Mouse (Mus musculus) ES-E14 (cell line): ENCODE measurements at regions not wholly inside any gene's neighbourhood (a gene's known extent, or its start where the extent isn't known, plus 50 kb on each side); places are given as distances from the start of the nearest gene placed in this dataset.

Source experiments
- DNase-seq: peaks from one replicate; pipeline ENCODE4 v3.0.0-alpha.2; 2013; ENCODE audit warnings: low read depth, low spot score
- H3K27ac ChIP-seq: 2 replicates; pipeline ENCODE4 v1.5.1; 2012; ENCODE audit warnings: low read depth, mild to moderate bottlenecking, low read length, moderate library complexity, mixed read lengths; ENCODE audit not compliant: poor library complexity, insufficient read depth, severe bottlenecking
- H3K36me3 ChIP-seq: 2 replicates; pipeline ENCODE4 v1.6.1; 2012; ENCODE audit warnings: mild to moderate bottlenecking, low read length, moderate library complexity, mixed read lengths; ENCODE audit not compliant: control insufficient read depth, poor library complexity, insufficient read depth, severe bottlenecking
- H3K4me1 ChIP-seq, 2 experiments: fragments of 150-350 bp in 1 of 2; sonication (generic) in 1 of 2; 2 replicates each; pipeline ENCODE4 v1.6.1; 2012; ENCODE audit warnings: low read length in 2 of 2, mild to moderate bottlenecking in 1 of 2, mixed read lengths in 1 of 2; ENCODE audit not compliant: control insufficient read depth in 2 of 2, insufficient read depth in 2 of 2, poor library complexity in 1 of 2
- H3K4me3 ChIP-seq, 2 experiments: fragments of 150-350 bp in 1 of 2; sonication (generic) in 1 of 2; 2 replicates each; pipeline ENCODE4 v1.5.1; 2012; ENCODE audit warnings: low read length in 2 of 2, low read depth in 1 of 2, mild to moderate bottlenecking in 1 of 2, mixed read lengths in 1 of 2; ENCODE audit not compliant: insufficient read depth in 1 of 2, poor library complexity in 1 of 2, severe bottlenecking in 1 of 2
- H3K9ac ChIP-seq: 2 replicates; pipeline ENCODE4 v1.6.1; 2012; ENCODE audit warnings: low read depth, mild to moderate bottlenecking, low read length, mixed read lengths; ENCODE audit not compliant: poor library complexity, insufficient read depth, severe bottlenecking
- H3K9me3 ChIP-seq: fragments of 150-350 bp; sonication (generic); 2 replicates; pipeline ENCODE4 v1.6.1; 2012; ENCODE audit warnings: low read depth, mild to moderate bottlenecking, low read length; ENCODE audit not compliant: control insufficient read depth, insufficient read depth
- CHD2 ChIP-seq: IDR thresholded peaks from 2 replicates; pipeline ENCODE4 v1.6.1; 2014; ENCODE audit warnings: mild to moderate bottlenecking, low read depth, low read length, inconsistent platforms
- HCFC1 ChIP-seq: IDR thresholded peaks from 2 replicates; pipeline ENCODE4 v1.6.1; 2012; ENCODE audit warnings: low read length, inconsistent platforms, borderline replicate concordance; ENCODE audit not compliant: insufficient read depth
- MAFK ChIP-seq: IDR thresholded peaks from 2 replicates; pipeline ENCODE4 v1.6.1; 2014; ENCODE audit warnings: mild to moderate bottlenecking, low read depth, low read length, inconsistent platforms; ENCODE audit not compliant: insufficient read depth
- ZC3H11A ChIP-seq: IDR thresholded peaks from 2 replicates; pipeline ENCODE4 v1.6.1; 2012; ENCODE audit warnings: low read depth, mild to moderate bottlenecking, inconsistent platforms, low read length, borderline replicate concordance
- ZNF384 ChIP-seq: IDR thresholded peaks from 2 replicates; pipeline ENCODE4 v1.6.1; 2012; ENCODE audit warnings: low read depth, low read length, inconsistent platforms
- in situ Hi-C, 2 experiments: fragments of 600-800 bp; cut with MboI; formaldehyde crosslinking; loops; one replicate each; pipeline ENCODE4 v1.15.1; 2025; ENCODE audit warnings: low sequenced_read_pairs in 2 of 2, inconsistent platforms in 1 of 2; ENCODE audit not compliant: unreplicated experiment in 2 of 2

- Histone ChIP-seq H3K9ac (no peak overlapping the region; the same call in 1 of the 2 replicates), H3K9me3 (no peaks in the 10 kb centered on the region), H3K4me3 (no peak overlapping the region), H3K4me1 (no peaks in the 10 kb centered on the region), H3K27ac (no peak overlapping the region), H3K36me3 (no peaks in the 10 kb centered on the region)
- no peak for DNase-seq
- TF ChIP-seq HCFC1 (no peak), MAFK (no peak), ZC3H11A (no peak)
- in situ Hi-C loops: no loop called here
Measured at GRCm38 (mm10) chr12:28380203-28380602, 172.0 kb downstream of the Dcdc2c start.

- TF ChIP-seq MAFK (no peak), HCFC1 (no peak), ZC3H11A (no peak), ZNF384 (no peak), CHD2 (no peak)
- DNase-seq: no peak
- in situ Hi-C loops: no loop called here
Measured at GRCm38 (mm10) chr12:28377968-28378367, 174.2 kb downstream of the Dcdc2c start.

GRCm38 (mm10) chr12:28377373-28377772, 174.8 kb downstream of the Dcdc2c start:
- no peak for DNase-seq
- Histone ChIP-seq H3K4me3 (no peak overlapping the region), H3K4me1 (no peaks in the 10 kb centered on the region), H3K27ac (no peak overlapping the region), H3K9me3 (no peaks in the 10 kb centered on the region), H3K36me3 (no peaks in the 10 kb centered on the region), H3K9ac (no peak overlapping the region)
- in situ Hi-C loops: no loop called here
- TF ChIP-seq CHD2: no peak
- no peak for TF ChIP-seq ZC3H11A
- TF ChIP-seq MAFK: no peak
- TF ChIP-seq HCFC1: no peak
- TF ChIP-seq ZNF384: no peak

More at GRCm38 (mm10) chr12:28377968-28378367, 174.2 kb downstream of the Dcdc2c start:
- H3K9ac ChIP-seq: no peak overlapping the region
- no peaks in the 10 kb centered on the region for H3K4me1 ChIP-seq
- no peaks in the 10 kb centered on the region for H3K36me3 ChIP-seq
- H3K27ac ChIP-seq: no peak overlapping the region
- H3K4me3 ChIP-seq: no peak overlapping the region
- no peaks in the 10 kb centered on the region for H3K9me3 ChIP-seq

GRCm38 (mm10) chr12:28376770-28377169, 175.4 kb downstream of the Dcdc2c start:
- no peak overlapping the region for H3K4me3 ChIP-seq
- TF ChIP-seq ZNF384 (no peak), MAFK (no peak), ZC3H11A (no peak), CHD2 (no peak), HCFC1 (no peak)
- H3K27ac ChIP-seq: no peak overlapping the region
- no peaks in the 10 kb centered on the region for H3K36me3 ChIP-seq
- no peaks in the 10 kb centered on the region for H3K4me1 ChIP-seq
- no peak for DNase-seq
- H3K9ac ChIP-seq: no peak overlapping the region
- in situ Hi-C loops: no loop called here
- no peaks in the 10 kb centered on the region for H3K9me3 ChIP-seq

GRCm38 (mm10) chr12:28365304-28365703, 186.9 kb downstream of the Dcdc2c start:
- in situ Hi-C loops: no loop called here

More at GRCm38 (mm10) chr12:28365304-28365703, 186.9 kb downstream of the Dcdc2c start:
- no peak overlapping the region for H3K27ac ChIP-seq
- H3K4me1 ChIP-seq: no peaks in the 10 kb centered on the region
- TF ChIP-seq CHD2 (no peak), ZNF384 (no peak), ZC3H11A (no peak)
- no peaks in the 10 kb centered on the region for H3K36me3 ChIP-seq
- no peak overlapping the region for H3K9ac ChIP-seq
- DNase-seq: no peak
- no peak overlapping the region for H3K4me3 ChIP-seq
- no peaks in the 10 kb centered on the region for H3K9me3 ChIP-seq
